Mouse (Mus musculus) 416B (cell line): Measurements from ENCODE around the gene Lcorl.
"Not testable (repeated sequence)": the region's sequence is repeated elsewhere in the genome, so short reads cannot be mapped to it uniquely, and the experiment has no call there.

Experiments
- DNase-seq: peaks from one replicate; pipeline ENCODE4 v3.0.0; 2011; ENCODE audit warnings: low read depth

Gene Lcorl

GRCm38 (mm10) chr5:45709653-45710052 lies 147.8 kb downstream of the Lcorl start:
- DNase-seq = peak; percentile 70

GRCm38 (mm10) chr5:45706811-45707210 lies 150.6 kb downstream of the Lcorl start:
- peak; percentile 88 for DNase-seq

GRCm38 (mm10) chr5:45691678-45692077 lies 165.7 kb downstream of the Lcorl start:
- DNase-seq = no peak

GRCm38 (mm10) chr5:45690802-45691201 lies 166.6 kb downstream of the Lcorl start:
- DNase-seq = peak; percentile 27

- peak; percentile 72 for DNase-seq
Measured at GRCm38 (mm10) chr5:45689152-45689551, 168.3 kb downstream of the Lcorl start.

- DNase-seq = no peak
Measured at GRCm38 (mm10) chr5:45686223-45686622, 171.2 kb downstream of the Lcorl start.

GRCm38 (mm10) chr5:45685243-45685642 lies 172.2 kb downstream of the Lcorl start:
- no peak for DNase-seq

- DNase-seq = no peak
Measured at GRCm38 (mm10) chr5:45683388-45683787, 174.0 kb downstream of the Lcorl start.

GRCm38 (mm10) chr5:45679955-45680354 lies 177.5 kb downstream of the Lcorl start:
- DNase-seq = no peak

- DNase-seq = peak; percentile 88
Measured at GRCm38 (mm10) chr5:45677639-45678038, 179.8 kb downstream of the Lcorl start.

- DNase-seq = peak; percentile 14
Measured at GRCm38 (mm10) chr5:45675032-45675431, 182.4 kb downstream of the Lcorl start.

GRCm38 (mm10) chr5:45670894-45671494 lies 186.4 kb downstream of the Lcorl start:
- no peak for DNase-seq

GRCm38 (mm10) chr5:45670280-45670670 lies 187.1 kb downstream of the Lcorl start:
- DNase-seq = no peak

- DNase-seq = peak; percentile 99
Measured at GRCm38 (mm10) chr5:45669598-45670279, 187.7 kb downstream of the Lcorl start, which contains the start of gene Ncapg. Gene Ncapg, plus strand, starts transcription at chr5:45669919.

GRCm38 (mm10) chr5:45669234-45669597 lies 188.2 kb downstream of the Lcorl start:
- no peak for DNase-seq

GRCm38 (mm10) chr5:45668831-45669230 lies 188.6 kb downstream of the Lcorl start:
- peak; percentile 46 for DNase-seq

GRCm38 (mm10) chr5:45668324-45668723 lies 189.1 kb downstream of the Lcorl start:
- peak; percentile 81 for DNase-seq

GRCm38 (mm10) chr5:45658406-45658805 lies 199.0 kb downstream of the Lcorl start:
- not testable (repeated sequence) for DNase-seq

- DNase-seq = no peak
Measured at GRCm38 (mm10) chr5:45651026-45651703, 206.2 kb downstream of the Lcorl start.
